Mouse (Mus musculus) midbrain, embryonic 14.5 days (tissue): ENCODE data around the gene Actl11. TPM values are rescaled to one million over a fixed set of nuclear protein-coding genes. Genes with fewer than 3 reads are reported as not detected.

Source experiments
- ATAC-seq: fragments of 200-750 bp; cut with Nextera tagmentation; 2 replicates; pipeline ENCODE4 v1.8.0; 2017; ENCODE audit warnings: moderate number of reproducible peaks, moderate library complexity; ENCODE audit not compliant: low FRiP score, low TSS enrichment
- DNase-seq: peaks from one replicate; pipeline ENCODE4 v3.0.0-alpha.2; 2015
- H3K27ac ChIP-seq: fragments of 300-500 bp; sonication (generic); replicated peaks from 2 replicates; pipeline ENCODE4 v1.5.1; 2014; ENCODE audit warnings: mild to moderate bottlenecking, low read depth, low read length, moderate library complexity
- H3K27me3 ChIP-seq: fragments of 300-500 bp; sonication (generic); 2 replicates; pipeline ENCODE4 v1.6.1; 2014; ENCODE audit warnings: low read length, control low read depth, mixed read lengths; ENCODE audit not compliant: control insufficient read depth, insufficient read depth
- H3K36me3 ChIP-seq: fragments of 300-500 bp; sonication (generic); 2 replicates; pipeline ENCODE4 v1.6.1; 2014; ENCODE audit warnings: low read length, control low read depth; ENCODE audit not compliant: control insufficient read depth, insufficient read depth
- H3K4me1 ChIP-seq: fragments of 300-500 bp; sonication (generic); 2 replicates; pipeline ENCODE4 v1.6.1; 2014; ENCODE audit warnings: mild to moderate bottlenecking, antibody characterized with exemption, low read length, control low read depth; ENCODE audit not compliant: control insufficient read depth, insufficient read depth
- H3K4me2 ChIP-seq: fragments of 300-500 bp; sonication (generic); 2 replicates; pipeline ENCODE4 v1.6.1; 2014; ENCODE audit warnings: mild to moderate bottlenecking, low read length, moderate library complexity
- H3K4me3 ChIP-seq: fragments of 300-500 bp; sonication (generic); replicated peaks from 2 replicates; pipeline ENCODE4 v1.5.1; 2014; ENCODE audit warnings: low read depth, low read length
- H3K9ac ChIP-seq: fragments of 300-500 bp; sonication (generic); replicated peaks from 2 replicates; pipeline ENCODE4 v1.6.1; 2014; ENCODE audit warnings: mild to moderate bottlenecking, low read length, moderate library complexity
- H3K9me3 ChIP-seq: fragments of 300-500 bp; sonication (generic); 2 replicates; pipeline ENCODE4 v1.6.1; 2016; ENCODE audit warnings: low read length, control low read depth, mixed read lengths; ENCODE audit not compliant: control insufficient read depth
- WGBS: fragments of 180-500 bp; shearing (Covaris S2); extraction: QIAGEN DNeasy Blood & Tissue Kit; methylation state at CpG from one replicate; pipeline ENCODE4 v1.1.7; 2014; 5-methylcytosine and 5-hydroxymethylcytosine counted together
- polyA plus RNA-seq: library from polyadenylated mRNA; unstranded; fragments of >200 nt; fragmentation: Nextera tagmentation; extraction: Ambion mirVana; gene quantifications from 2 replicates; pipeline ENCODE4 v1.2.1, GENCODE M21; 2014

Actl11 gene
- polyA plus RNA-seq, 1 experiment from 2014 or later = not detected

DNA sequence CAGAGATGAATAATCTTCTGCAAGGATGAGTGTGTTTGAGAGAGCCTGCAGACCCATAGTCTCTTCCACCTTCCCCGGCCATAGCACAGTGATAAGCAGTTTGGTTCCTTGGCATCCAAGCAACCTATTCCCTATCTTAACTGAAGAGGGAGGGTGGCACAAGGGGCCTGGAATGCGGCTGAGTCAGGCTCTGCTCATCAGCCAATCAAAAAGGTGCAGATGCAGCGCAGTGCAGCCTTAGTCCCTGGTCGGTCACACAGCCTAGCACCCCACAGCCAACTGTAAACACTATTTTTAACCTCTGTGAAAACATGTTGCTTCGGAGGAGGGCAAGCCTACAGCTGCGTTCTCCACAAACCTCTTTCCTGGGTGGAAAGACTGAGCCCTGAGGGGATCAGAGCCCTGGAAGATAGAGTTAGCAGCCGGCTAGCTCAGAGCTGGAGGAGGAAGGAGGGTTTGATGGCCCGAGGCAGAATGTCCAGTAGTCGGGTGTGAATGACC, 1.3 kb upstream of the Actl11 start:
- DNase-seq = no peak
- WGBS = 65% methylated on average over 9 of the region's 9 CpGs
- no peaks in the 10 kb centered on the region for H3K27me3 ChIP-seq
- H3K4me2 ChIP-seq = no peak overlapping the region
- no peak overlapping the region for H3K4me3 ChIP-seq
- H3K36me3 ChIP-seq = no peaks in the 10 kb centered on the region
- ATAC-seq = no peak
- H3K9ac ChIP-seq = no peak overlapping the region
- H3K27ac ChIP-seq = no peak overlapping the region
- H3K4me1 ChIP-seq = peaks cover 18% of the 10 kb centered on the region
- H3K9me3 ChIP-seq = no peaks in the 10 kb centered on the region

DNA sequence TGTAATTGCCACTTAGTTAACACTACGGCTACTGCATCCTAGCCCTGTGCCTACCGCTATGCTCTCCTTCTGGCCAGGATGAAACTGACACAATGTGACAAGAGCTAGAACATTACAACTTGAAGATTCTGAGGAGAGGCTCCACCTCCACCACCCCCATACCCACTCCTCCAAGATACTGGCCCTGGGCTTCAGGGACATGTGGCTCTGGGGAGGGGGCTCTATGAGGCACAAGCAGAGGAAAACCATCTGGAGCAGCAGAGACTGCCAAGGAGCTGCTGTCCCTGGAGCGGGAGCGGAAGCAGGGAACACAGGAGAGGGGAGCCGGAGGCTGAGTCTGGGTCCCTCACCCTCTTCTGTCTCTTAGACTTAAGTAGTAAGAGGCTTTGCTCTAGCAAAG, 520 bp upstream of the Actl11 start:
- H3K27me3 ChIP-seq = no peaks in the 10 kb centered on the region
- H3K9ac ChIP-seq = no peak overlapping the region
- no peak overlapping the region for H3K4me2 ChIP-seq
- no peak for ATAC-seq
- no peaks in the 10 kb centered on the region for H3K9me3 ChIP-seq
- WGBS = 87% methylated on average over 5 of the region's 5 CpGs
- no peak overlapping the region for H3K4me3 ChIP-seq
- H3K27ac ChIP-seq = no peak overlapping the region
- H3K4me1 ChIP-seq = peaks cover 18% of the 10 kb centered on the region
- DNase-seq = no peak
- no peaks in the 10 kb centered on the region for H3K36me3 ChIP-seq

DNA sequence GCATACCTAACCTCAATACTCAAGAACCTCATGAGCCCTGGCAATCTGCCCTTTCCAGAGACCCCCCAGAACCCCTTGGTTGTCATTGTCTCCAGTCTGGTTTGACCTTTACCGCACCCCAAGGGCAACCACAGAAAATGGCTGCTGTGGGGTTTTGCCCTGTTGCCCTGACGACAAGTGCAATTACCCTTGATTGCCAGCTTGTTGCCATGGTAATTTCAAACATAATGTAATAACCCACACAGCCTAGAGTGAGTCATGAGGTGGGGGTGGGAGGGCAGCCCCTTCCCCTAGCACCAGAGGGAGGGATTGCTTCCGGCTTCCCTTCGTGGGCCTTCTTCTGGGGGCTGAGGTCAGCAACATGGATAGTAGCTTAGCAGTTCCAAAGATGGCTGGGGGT, 4.0 kb downstream of the Actl11 start:
- no peak for DNase-seq
- WGBS = 81% methylated on average over 4 of the region's 4 CpGs
- Histone ChIP-seq H3K4me1 (peaks cover 16% of the 10 kb centered on the region; the same call in 1 of the 2 replicates), H3K36me3 (no peaks in the 10 kb centered on the region), H3K9me3 (no peaks in the 10 kb centered on the region), H3K9ac (no peak overlapping the region), H3K27ac (no peak overlapping the region), H3K4me3 (no peak overlapping the region), H3K27me3 (no peaks in the 10 kb centered on the region), H3K4me2 (no peak overlapping the region)
- ATAC-seq = no peak

DNA sequence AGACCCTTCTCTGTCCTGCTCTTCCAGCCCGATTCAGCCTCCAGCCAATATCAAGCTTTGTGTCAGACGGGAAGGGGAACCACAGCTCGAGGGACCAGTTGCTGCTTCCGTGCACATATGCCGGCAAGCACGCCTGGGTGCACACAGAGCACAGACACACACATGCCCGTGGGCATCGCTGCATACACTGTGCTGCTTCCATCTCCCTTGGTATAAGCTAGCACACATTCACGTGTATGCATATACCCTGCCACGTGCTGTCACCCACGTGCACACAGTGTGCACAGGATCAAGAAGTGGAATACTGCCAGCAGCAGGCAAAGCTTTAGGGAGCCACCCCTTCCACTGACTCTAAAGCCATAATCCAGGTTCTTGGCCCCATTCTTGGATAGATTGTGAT, 5.9 kb downstream of the Actl11 start:
- Histone ChIP-seq H3K4me3 (no peak overlapping the region), H3K27me3 (no peaks in the 10 kb centered on the region), H3K4me1 (peaks cover 16% of the 10 kb centered on the region; the same call in 1 of the 2 replicates), H3K4me2 (no peak overlapping the region), H3K36me3 (no peaks in the 10 kb centered on the region), H3K9ac (no peak overlapping the region), H3K9me3 (no peaks in the 10 kb centered on the region), H3K27ac (no peak overlapping the region)
- WGBS = 86% methylated on average over 11 of the region's 11 CpGs
- DNase-seq (no peak), ATAC-seq (no peak)

DNA sequence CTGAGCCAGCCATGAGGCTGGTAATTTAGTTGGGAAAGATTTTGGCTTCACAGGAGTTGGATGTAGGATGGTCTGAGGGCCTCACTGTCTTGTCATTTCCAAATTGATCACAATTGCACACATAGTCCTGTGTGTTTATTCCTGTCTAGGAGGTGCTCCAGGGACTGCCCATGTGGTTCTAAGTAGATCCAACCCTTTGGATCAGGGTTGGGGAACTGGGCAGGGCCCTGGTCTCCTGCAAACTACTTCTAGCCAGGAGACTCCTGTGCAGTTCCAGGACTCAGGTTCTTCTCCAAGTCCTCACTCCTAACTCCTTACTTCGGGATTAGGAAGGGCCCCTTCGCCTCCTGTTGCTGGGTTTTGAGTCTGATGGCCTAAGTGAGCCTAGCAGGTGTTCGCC, 7.1 kb downstream of the Actl11 start, which contains the start of gene Camkv:
Gene Camkv, plus strand, starts transcription at position 301 of the 400 bp plus-strand sequence.
- ATAC-seq (no peak), DNase-seq (no peak)
- Histone ChIP-seq H3K4me2 (peak within 1 kb of the TSS; percentile 86), H3K36me3 (no peaks in the 10 kb centered on the region), H3K4me3 (peak within 1 kb of the TSS; percentile 50), H3K9ac (peak within 1 kb of the TSS; percentile 66), H3K4me1 (peaks cover 16% of the 10 kb centered on the region; the same call in 1 of the 2 replicates), H3K27ac (no peak within 1 kb of the TSS), H3K27me3 (no peaks in the 10 kb centered on the region), H3K9me3 (no peaks in the 10 kb centered on the region)
- 5% methylated on average over 3 of the region's 3 CpGs for WGBS

DNA sequence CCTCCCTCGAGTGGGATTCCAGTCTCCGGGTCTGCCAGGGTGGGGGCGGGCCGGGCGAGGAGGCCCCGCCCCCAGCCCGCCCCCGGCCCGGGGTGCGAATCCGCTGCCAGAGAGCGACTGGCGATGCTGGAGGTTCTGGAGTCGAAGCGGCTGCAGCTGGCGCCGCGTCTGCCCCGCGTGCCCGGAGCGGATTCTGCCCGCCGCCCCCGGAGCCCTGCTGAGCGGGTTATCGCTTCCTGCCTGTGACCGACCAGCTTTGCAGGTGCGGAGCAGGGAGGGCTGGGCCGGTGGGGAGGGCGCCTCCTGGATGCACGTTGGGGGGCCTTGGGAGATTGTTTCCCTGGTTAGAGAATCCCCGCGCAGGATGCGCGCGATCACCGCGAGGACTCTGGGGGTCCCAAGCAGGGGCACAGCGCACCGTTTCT, 7.5 kb downstream of the Actl11 start:
- H3K27ac ChIP-seq = no peak overlapping the region
- H3K9ac ChIP-seq = peak overlapping the region; percentile 66
- H3K27me3 ChIP-seq = no peaks in the 10 kb centered on the region
- peak overlapping the region; percentile 86 for H3K4me2 ChIP-seq
- peak; percentile 66 for DNase-seq
- peaks cover 16% of the 10 kb centered on the region; the same call in 1 of the 2 replicates for H3K4me1 ChIP-seq
- under 1% methylated on average over 41 of the region's 41 CpGs for WGBS
- ATAC-seq = peak; percentile 53; the same call in 1 of the 2 replicates
- no peaks in the 10 kb centered on the region for H3K9me3 ChIP-seq
- peak overlapping the region; percentile 50 for H3K4me3 ChIP-seq
- H3K36me3 ChIP-seq = no peaks in the 10 kb centered on the region

DNA sequence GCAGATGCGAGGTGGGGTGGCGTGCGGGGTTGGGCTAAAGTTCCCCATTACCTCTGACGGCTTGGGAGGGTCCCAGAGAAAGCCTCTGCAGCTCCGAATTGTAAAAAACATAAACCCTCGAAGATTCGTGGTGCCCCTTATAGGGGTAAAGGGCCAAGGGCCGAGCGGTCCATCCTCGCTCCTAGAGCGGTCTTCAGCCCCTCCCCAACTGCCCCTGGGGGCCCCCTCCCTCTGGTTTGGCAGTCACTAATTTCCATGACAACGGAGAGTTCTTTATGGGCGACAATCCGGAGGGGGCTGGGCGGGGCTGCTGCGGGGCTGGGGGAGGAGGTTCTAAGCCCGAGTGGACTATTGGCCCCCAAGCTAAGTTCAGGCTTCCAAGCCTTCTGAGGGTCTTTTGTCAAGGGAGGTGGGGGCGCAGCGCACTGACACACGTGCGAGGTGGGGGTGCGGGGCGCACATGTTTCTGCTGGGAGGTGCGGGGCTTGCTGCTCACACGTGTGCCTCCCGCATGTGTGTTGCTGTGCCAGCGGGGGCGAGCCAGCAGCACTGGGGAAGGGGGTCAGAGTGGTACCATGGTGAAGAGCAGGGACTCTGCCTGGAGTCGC, 8.1 kb downstream of the Actl11 start:
- H3K4me3 ChIP-seq = peak overlapping the region; percentile 50
- no peaks in the 10 kb centered on the region for H3K36me3 ChIP-seq
- no peak overlapping the region for H3K27ac ChIP-seq
- DNase-seq = peak; percentile 54
- peaks cover 16% of the 10 kb centered on the region; the same call in 1 of the 2 replicates for H3K4me1 ChIP-seq
- under 1% methylated on average over 29 of the region's 29 CpGs for WGBS
- H3K27me3 ChIP-seq = no peaks in the 10 kb centered on the region
- no peaks in the 10 kb centered on the region for H3K9me3 ChIP-seq
- peak overlapping the region; percentile 66 for H3K9ac ChIP-seq
- peak overlapping the region; percentile 86 for H3K4me2 ChIP-seq
- ATAC-seq = peak; percentile 64; the same call in 1 of the 2 replicates

DNA sequence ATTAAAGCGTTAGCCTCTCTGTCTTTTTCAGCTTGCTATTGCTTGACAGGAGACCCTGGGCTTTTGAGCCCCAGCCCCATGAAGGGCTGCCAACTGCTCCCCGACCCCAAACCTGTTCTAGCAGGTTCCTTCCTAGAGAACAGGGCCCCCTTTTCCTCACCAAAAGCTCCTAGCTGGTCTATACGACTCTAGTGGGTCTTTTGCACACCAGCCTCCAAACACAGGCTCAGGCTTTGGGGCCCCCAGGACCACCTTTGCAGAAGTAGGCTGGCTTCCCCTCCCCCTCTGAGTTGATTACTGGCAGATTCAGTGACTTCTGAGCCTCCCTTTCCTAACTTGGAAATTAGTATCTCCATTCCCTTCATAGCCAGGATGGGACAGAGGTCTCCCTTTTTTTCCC, 8.6 kb downstream of the Actl11 start:
- Histone ChIP-seq H3K4me2 (peak overlapping the region; percentile 86), H3K9ac (peak overlapping the region; percentile 66; the same call in 1 of the 2 replicates), H3K4me1 (peaks cover 16% of the 10 kb centered on the region; the same call in 1 of the 2 replicates), H3K27ac (no peak overlapping the region), H3K36me3 (no peaks in the 10 kb centered on the region), H3K4me3 (peak overlapping the region; percentile 50), H3K9me3 (no peaks in the 10 kb centered on the region), H3K27me3 (no peaks in the 10 kb centered on the region)
- 6% methylated on average over 3 of the region's 3 CpGs for WGBS
- peak; percentile 14 for DNase-seq
- ATAC-seq = no peak
